Mouse (Mus musculus): ENCODE measurements around the gene Mif.

GRCm38 (mm10) chr10:75844800-75845199 lies 15.2 kb downstream of the Mif start:
- no peak for TF ChIP-seq CTCF (IDR thresholded peaks at IDR 0.05; ENCODE audit: low read depth, low read length)
- no peak for TF ChIP-seq POLR2A (IDR thresholded peaks at IDR 0.05; ENCODE audit: extremely low read depth, insufficient read depth, low read length)

All from liver, adult 2 months (tissue).